Mouse (Mus musculus) common myeloid progenitor, adult 5-6 weeks (primary cell): ENCODE results near the gene Dcdc2c. TPM values are rescaled to one million over a fixed set of nuclear protein-coding genes. Genes with fewer than 3 reads are reported as not detected.

Source experiments
- ATAC-seq: replicated peaks from 2 replicates; pipeline ENCODE4 v1.8.0; 2016; ENCODE audit warnings: low read depth, mild to moderate bottlenecking, moderate TSS enrichment, inconsistent platforms; ENCODE audit not compliant: poor library complexity, severe bottlenecking
- total RNA-seq: library from RNA; stranded (forward); fragments of 200-1000, 187-1606 nt; gene quantifications from 2 replicates; pipeline ENCODE4 v1.2.3, GENCODE M21; 2017

The Dcdc2c gene
- total RNA-seq, result not detected in 2 replicates

- no peak for ATAC-seq
These were observed at the start of gene Dcdc2c for GRCm38 (mm10) chr12:28552299-28552698. TSS of gene Dcdc2c (minus strand) at chr12:28552399.

- ATAC-seq, result no peak
These were observed 46.4 kb upstream of the Dcdc2c start for GRCm38 (mm10) chr12:28598526-28598991.

GRCm38 (mm10) chr12:28598110-28598509, 45.9 kb upstream of the Dcdc2c start:
- no peak for ATAC-seq

GRCm38 (mm10) chr12:28597699-28598098, 45.5 kb upstream of the Dcdc2c start:
- no peak for ATAC-seq

- ATAC-seq, result no peak
These were observed 44.7 kb upstream of the Dcdc2c start for GRCm38 (mm10) chr12:28596851-28597250.

- ATAC-seq, result no peak
These were observed 38.2 kb upstream of the Dcdc2c start for GRCm38 (mm10) chr12:28590428-28590827.

- peak; percentile 97 for ATAC-seq
These were observed 37.1 kb upstream of the Dcdc2c start for GRCm38 (mm10) chr12:28589090-28589868.

- no peak for ATAC-seq
These were observed 35.8 kb upstream of the Dcdc2c start for GRCm38 (mm10) chr12:28587949-28588348.

- no peak for ATAC-seq
These were observed 31.8 kb upstream of the Dcdc2c start for GRCm38 (mm10) chr12:28584036-28584435.

- ATAC-seq, result no peak
These were observed 30.2 kb upstream of the Dcdc2c start, which contains the start of gene Allc for GRCm38 (mm10) chr12:28582423-28582822. TSS of gene Allc (minus strand) at chr12:28582523.

GRCm38 (mm10) chr12:28579132-28579531, 26.9 kb upstream of the Dcdc2c start:
- no peak for ATAC-seq

GRCm38 (mm10) chr12:28578147-28578546, 25.9 kb upstream of the Dcdc2c start:
- ATAC-seq, result no peak

GRCm38 (mm10) chr12:28575366-28576070, 23.3 kb upstream of the Dcdc2c start:
- ATAC-seq, result no peak

GRCm38 (mm10) chr12:28572241-28572640, 20.0 kb upstream of the Dcdc2c start:
- no peak for ATAC-seq

GRCm38 (mm10) chr12:28551775-28552174, 424 bp downstream of the Dcdc2c start:
- no peak for ATAC-seq

- ATAC-seq, result no peak
These were observed 3.3 kb downstream of the Dcdc2c start for GRCm38 (mm10) chr12:28548887-28549286.

- no peak for ATAC-seq
These were observed 37.9 kb downstream of the Dcdc2c start for GRCm38 (mm10) chr12:28514264-28514775.

- ATAC-seq, result no peak
These were observed 42.4 kb downstream of the Dcdc2c start for GRCm38 (mm10) chr12:28509699-28510280.

- ATAC-seq, result no peak
These were observed 57.9 kb downstream of the Dcdc2c start for GRCm38 (mm10) chr12:28494289-28494688.

GRCm38 (mm10) chr12:28482483-28483160, 69.6 kb downstream of the Dcdc2c start:
- no peak for ATAC-seq
